Mouse (Mus musculus) cerebellum, postnatal 14 days (tissue): ENCODE results near the gene Ipmk.

Experiments used
- DNase-seq, 2 experiments: peaks; one replicate each; pipeline ENCODE4 v3.0.0; 2021; ENCODE audit warnings: mixed read lengths in 2 of 2

Gene Ipmk

DNA sequence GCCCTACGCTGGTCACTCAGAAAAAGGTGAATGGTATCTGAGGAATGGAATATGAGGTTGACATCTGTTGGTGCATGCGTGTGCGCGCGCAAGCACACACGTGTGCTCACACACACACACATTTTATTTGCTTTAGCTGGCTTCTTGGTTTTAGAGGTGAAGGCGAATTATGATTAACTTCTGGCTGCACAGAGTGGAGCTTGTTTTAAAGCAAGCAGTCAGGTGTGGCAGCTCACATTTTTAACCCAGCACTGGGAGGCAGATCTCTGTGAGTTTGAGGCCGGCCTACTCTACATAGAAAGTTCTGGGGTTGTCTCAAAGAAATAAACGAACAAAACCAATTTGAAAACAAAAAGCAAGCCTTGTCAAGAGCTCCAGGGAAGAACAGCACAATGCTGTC lies 6.3 kb upstream of the Ipmk start:
- DNase-seq = no peak

DNA sequence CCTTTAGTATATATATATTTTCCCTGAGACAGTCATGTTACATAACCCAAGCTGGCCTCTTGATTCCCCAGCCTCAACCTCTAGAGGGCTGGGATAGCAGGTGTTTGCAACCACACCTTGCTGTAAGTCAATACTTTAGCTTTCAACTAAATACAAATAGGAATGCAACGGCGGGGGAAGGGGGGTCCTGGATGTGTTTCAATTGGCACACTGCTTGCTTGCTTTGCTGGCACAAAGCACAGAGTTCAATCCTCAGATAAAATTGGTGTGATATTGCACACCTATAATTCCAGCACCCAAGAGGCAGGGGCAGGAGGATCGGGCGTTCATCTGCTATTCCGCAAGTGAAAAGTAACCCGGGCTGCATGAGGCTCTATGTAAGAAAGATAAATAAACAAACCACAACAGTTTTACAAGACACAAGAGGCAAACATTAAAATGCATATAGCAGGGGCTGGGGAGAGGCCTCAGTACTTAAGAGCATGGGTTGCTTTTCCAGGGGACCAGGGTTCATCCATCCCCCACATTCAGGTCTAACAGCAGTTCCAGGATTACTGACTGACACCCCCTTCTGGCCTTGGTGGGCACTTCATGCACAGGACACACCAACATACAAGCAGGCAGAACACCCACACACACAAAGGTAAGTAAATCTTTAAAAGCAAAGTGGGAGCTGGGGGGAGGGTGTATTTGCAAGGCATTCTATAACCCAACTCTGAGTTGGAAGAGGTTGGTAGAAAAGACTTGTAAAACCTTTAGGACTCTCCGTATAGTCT lies 5.3 kb upstream of the Ipmk start:
- peak in 1 of 2 experiments; percentile 48 for DNase-seq

DNA sequence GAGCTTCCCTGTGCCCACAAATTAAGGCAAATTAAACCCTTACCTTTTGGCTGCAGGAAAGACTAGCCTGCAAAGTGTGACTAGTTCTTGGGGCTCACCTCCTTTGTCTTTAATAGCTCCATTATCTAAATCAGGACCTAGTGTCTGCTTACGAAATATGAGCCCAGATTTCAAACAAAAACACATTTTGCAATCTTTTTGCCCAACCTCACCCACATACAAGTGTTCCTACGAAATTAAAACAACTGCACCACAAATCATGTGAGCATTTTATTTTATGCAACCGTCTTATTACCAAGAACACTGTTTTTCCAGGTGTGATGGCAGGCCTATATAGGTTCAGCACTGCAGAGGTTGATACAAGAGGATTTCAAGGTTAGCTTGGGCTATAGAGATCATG lies 4.4 kb upstream of the Ipmk start:
- DNase-seq = no peak

DNA sequence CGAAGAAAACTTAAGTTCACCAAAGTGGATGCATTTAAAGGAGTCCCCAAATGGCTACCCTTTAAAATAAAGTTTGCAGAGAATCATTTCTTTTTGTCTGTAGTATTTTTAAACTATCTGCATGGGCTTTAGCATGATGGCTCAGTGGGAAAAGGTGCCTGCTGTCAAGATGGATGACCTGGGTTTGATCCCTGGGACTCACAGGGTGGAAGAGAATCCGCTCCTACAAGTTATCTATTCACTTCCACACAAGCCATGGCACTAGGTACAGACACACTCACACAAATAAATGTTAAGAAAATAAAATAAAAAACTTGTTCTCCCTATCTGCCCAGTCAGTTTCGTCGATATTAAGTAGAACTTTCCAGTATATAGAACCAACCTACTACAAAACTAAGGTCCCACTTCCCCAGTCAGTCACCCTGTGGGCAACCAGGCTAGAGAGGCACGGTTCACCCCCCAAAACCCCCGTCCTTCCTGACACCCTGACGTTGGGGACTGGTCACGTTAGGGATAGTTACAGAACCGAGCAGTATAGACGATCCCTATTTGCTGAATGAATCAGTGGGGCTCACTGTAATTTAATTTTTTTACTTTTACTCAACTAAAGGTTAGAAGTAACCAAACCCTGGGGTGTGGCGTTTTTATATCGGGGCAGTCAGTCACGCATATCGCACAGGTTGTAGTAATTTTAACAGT lies 3.8 kb upstream of the Ipmk start:
- no peak for DNase-seq

DNA sequence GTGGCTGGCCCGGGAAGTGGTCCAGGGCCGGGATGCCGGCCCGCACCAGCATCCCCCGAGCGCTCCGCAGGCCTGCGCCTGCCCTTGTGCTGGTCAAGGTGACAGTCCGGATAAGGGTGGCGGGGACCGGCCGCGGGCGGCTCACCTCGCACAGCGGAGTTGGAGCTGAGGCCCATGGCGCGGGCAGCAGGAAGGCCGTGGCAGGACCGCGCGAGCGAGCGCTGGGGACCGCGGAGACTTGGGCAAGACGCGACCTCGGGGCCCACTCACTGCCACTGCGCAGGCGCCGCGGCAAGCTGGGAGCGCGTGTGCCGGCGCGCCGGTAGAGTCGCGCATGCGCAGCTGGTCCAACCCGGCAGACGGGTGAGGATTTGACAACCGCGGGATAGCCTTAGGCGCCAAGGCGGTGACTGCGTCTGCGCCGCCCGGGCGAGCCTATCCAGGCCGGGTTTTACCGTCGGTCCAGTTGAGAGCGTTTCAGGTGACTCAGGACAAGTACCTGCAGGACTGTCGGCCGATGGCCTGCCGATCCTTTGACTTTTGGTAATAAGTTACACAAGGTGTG lies 2.9 kb upstream of the Ipmk start, which contains the start of gene Cisd1:
Gene Cisd1 (minus strand): TSS at position 376 of the 565 bp plus-strand sequence.
- peak; percentile 98 for DNase-seq

DNA sequence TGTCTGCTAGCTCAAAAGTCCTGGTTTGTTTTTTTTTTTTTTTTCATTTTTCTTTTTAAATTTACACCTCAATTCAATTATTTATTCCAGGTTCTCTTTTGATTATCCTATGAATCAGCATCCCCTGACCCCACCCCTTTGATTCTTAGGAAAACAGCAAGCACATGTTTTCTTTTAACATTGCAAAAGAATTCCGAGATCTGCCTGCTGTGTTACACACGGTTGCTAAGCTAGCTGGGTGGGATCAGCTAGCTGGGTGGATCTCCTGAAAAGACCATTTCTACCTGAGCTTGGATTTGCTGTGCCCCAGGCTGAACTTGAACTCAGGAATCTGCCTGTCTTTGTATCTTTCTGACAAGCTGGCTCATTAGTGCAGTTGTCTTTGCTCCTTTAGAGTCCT lies 1.5 kb upstream of the Ipmk start:
- DNase-seq = no peak

DNA sequence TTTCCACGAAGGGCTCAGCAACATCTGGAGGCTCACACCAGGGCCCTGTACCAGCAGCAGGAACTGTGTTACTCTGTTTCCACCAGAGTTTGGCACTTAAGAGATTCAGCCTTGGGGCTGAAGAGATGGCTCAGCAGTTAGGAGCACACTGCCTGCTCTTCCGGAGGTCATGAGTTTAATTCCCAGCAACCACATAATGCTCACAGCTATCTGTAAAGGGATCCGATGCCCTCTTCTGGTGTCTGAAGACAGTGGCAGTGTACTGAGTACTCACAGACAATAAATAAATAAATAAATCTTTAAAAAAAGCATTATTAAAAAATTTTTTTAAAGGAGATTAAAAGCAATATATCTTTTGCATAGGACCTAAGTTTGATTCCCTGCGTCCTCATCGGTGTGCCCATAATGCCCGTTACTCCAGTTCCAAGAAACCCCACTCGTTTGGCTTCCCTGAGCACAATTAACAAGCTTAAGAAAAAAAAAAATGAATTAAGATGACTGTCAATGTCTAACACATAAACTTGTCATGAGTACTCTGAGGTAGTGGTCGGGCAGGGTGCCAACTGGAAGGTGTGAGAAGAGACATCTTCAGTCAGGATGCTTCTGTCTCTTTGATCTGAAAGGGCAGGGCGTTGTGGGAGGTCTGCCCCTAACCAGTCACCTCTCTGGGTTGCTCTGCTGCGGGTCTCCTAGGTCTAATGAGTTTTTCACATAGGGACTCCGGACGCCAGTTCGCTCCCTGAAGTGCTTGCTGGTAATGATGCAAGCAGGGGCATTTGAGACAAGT lies 648 bp upstream of the Ipmk start:
- DNase-seq = peak in 1 of 2 experiments; percentile 87

DNA sequence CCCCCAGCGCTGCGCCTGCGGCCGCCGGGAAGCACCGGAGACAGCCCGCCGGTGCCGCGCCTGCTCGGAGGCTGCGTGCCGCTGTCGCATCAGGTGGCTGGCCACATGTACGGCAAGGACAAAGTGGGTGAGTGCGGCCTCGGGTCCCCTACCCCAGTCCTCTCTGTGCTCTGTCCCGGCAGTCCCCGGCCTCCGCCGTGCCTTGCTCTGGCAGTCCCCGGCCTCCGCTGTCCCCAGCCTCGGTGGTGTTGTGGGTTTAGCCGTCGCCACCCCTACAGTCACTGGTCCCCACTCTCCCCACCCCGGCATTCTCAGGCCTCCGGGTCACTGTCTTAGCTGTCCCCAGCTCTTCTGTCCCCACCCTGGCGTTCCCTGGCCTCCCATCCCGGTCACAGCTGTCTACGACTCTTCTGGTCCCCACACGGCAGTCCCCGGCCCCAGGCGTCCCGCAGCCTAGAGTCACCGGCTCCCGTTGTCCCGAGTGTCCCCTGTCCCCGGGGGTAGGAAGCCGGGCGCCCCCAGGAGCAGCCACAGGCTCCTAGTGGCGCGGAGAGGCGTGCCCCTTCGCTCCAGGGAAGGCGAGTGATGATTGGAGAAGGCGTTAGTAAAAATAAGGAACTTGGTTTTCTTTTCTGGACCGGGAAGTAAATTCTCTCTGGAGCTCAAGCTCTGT lies 537 bp downstream of the Ipmk start:
- DNase-seq = no peak

DNA sequence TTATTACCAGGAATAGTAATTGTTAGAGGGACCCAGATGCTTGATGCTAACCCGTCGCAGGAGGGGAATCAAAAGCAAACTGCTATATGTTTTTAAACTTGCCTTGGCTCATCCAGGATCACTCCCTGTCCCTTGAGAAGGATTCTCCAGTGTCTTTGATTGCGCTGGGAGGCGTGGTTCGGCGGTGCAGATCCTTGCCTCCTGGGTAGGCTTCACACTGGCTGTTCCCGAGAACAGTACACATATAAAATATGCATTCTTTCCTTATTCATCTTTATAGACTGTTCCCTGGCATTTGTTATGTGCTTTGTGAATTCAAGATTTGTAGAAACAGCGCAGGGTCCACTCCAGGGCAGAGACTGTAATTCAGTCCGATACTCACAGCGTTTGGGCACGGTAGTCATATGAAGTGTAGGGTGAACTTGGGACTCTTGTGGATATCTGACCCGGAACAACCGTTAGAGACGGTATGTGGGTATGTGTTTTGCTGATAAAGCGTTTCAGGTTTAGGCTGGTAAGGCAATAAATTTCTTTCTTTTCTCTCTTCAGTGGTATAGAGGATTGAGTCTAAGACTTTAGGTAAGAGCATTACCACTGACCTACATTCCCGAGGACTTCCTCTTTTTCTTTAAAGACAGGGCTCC lies 1.2 kb downstream of the Ipmk start:
- peak in 1 of 2 experiments; percentile 19 for DNase-seq

DNA sequence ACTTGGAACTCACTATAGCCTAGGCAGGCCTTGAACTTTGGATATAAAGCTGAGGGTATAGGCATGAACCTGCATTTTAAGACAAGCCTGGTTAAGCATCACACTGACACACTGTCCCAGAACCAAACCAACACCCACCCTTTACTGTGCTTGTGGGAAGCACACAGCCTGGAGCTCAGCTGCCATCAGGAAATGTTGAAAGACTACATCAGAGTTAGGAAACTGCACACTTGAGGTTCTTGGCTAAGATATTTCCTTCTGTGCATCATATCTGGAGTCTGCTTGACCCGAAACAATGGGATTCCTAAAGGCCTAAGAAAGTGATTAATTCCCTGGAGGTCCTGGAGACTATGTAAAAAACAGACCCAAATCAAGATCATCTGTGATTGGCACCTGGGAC lies 1.7 kb downstream of the Ipmk start:
- no peak for DNase-seq

DNA sequence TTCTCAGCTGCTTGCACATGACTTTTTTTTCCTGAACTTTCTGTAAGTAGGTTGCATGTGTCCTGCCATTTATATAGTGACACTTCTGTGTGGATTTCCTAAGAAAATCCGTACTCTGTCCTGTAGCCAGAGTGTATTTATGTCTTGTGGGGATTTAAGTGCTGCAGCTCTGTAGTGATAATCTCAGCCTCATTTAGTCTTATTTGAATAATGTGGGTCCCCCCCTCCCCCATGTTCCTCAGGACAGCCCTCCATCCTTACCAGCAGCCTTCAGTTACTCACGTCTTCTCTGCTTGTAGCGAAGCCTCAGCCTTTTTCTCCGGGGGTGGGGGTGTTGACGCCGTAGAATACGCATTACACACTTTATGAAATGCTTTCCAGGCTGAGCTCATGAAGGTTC lies 3.7 kb downstream of the Ipmk start:
- DNase-seq = no peak

DNA sequence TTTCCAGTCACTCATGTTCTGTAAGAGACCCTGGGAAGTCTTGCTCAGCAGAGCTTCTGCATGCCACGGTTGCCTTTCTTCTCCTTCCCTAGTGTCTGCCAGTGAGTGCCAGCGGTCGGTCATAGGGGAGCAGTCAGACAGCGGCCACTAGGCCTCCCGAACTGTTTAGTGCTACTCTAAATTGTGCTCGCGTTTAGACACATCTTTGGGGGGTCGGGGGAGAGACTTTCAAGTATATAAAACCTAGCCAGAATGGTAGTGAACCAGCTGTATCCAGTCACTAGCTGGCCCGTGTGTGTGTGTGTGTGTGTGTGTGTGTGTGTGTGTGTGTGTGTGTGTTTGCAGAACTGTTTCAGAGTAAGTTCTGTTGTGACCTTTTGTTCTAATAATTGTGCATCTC lies 6.3 kb downstream of the Ipmk start:
- no peak for DNase-seq

DNA sequence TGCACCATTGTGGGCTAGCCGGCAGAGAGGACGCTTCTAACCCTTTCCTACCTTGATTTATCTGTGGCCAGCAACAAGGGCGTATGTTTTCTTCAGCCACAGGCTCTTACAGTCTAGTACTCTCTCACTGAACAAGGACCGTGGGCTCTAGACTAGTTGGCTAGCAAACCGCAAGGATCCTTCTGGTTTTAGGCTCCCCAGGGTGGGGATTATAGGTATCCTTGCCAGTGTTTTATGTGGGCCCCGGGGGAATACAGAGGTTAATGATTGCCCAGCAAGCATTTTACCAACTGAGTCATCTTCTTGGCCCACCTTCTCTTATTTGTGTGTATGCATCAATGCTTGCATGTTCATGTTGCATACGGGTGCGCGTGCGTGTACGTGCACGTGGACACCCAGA lies 7.4 kb downstream of the Ipmk start:
- no peak for DNase-seq

DNA sequence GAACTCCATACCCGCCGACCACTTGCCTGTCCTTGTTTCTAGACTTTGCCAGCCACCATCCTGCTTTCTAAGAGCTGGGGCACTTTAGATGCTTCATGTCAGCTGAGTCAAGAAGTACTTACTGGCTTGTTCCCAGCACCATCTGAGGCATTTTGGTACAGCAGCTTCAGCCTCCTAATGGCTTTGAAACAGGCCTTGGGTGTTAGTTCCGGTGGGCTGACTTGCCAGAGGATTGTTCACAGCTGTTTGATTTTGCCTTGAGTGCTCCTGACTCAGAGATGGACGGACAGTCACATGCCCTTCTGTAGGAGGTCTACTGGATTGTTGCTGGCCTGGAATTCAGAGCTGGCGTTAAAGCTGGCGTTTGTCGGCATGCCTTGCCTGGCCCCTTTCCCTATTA lies 13.5 kb downstream of the Ipmk start:
- no peak for DNase-seq

DNA sequence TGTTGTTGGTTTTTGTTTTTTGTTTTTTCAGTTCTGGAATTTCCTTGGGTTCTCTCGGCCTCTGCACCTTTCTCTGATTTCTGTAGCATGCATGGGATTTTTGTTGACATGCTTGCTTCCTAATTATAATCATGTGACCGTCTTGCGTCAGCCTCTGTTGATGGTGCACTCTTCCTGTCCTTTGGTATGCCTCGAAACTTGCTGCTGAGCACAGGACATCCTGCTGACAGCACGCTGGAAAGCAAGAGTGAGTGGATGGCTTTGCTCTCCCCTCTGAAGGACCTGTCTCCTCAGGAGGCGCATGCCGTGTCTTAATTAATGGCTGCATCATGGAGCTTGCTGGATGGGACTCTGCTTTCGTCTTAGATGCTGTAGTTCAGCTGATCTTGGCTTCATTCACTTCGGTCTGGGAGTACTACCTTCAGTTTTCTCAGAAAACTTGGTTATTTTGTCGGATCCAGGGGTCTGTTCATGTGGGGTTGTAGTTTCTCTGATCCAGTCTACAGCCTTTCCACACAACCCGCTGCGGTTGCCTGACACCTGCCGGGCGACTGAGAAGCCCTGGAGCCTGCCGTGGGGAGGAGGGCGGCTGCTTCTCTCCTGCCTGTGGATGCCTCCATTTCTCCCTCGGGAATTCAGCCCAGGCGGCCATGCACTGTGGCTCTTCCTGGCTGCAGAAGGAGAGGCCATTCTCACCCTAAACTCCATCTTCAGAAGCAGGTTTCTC lies 14.4 kb downstream of the Ipmk start:
- no peak for DNase-seq

DNA sequence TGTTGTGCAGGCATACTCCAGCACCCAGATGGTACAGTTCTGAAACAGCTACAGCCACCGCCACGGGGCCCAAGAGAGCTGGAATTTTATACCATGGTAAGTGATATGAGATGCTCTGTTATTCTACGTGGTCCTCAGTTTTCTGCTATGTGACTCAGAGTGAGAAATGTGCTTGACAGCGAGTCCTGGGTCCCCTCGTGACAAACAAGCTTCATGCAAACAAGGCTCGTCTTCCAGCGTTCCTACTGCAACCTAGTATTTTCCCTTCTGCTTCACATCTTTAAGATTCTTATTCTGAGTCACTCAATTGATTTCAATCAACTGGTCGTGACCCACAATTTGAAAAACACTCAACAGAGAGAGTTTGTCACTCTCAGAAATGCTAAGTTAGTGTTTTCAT lies 15.9 kb downstream of the Ipmk start:
- DNase-seq = no peak

DNA sequence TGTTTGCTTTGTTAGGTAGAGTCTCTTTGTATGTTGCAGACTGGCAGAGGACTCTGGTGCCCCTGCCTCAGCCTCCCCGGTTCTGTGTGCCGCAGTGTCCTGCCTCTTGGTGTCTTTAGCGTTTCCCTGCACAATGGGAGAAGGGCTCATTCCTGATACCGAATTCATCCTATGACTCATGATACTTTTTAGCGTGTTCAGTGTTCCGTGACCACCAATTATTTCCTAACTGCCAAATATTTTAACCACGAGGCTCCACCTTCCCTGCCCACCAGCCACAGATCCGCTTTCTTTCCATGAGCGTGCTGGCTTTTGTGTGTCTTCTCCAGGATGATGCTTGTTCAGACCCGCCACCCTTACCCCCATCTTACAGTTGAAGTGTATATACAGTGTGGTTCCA lies 16.3 kb downstream of the Ipmk start:
- DNase-seq = no peak

DNA sequence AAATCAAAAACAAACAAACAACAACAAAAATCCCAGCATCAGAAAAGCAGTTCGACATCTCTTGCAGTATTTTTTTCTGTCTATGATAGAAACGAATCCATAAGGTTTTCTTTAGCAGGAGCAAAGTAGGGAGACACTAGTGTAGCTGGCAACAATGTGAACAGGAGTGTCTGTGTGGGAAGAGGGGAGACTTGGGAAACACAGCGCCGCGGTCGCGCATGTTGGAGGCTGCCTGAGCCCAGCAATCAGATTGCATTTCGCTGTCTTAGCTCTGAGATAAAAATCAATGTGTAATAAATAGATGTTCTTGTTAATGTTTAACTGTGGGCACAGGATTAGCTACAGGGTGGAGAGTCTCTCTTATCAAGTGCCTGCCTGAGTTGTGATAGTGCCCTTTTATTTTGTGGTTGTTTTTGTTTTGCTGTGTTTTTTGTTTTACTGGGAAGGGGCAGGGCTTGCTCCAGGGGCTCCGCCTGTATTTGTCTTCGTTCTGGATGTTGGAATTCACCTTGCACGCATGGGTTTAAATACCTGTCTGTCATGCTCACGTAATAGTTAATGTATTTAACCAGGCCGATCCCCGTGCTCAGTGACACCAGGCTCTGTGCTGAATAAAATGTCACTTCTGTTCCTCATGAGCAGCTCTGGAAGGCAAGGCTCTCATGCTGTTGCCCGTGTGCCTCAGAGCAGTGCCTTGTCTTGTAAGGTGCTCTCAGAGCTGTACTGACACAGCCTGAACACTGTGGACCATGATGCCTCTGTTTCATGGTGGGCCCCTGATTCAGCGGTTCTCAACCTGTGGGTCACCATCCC lies 20.8 kb downstream of the Ipmk start:
- DNase-seq = no peak

DNA sequence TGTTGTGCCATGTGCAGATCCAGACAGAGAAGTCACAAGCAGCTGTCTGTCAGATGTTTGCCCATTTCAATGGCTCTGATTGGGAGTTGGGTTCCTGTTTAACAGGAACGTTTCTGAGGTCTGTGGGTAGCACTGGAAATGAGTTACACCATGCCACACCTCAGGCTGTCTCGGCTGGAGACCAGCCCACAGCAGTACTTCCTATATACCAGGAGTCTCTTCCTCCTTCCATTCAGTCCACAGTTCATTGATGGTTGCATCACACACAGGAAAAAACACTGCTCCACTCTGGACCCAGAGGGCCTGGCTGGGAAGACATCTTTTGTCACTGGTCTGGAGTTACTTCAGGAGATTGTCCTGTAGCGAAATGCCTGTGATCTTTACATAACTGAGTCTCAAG lies 21.9 kb downstream of the Ipmk start:
- DNase-seq = no peak

DNA sequence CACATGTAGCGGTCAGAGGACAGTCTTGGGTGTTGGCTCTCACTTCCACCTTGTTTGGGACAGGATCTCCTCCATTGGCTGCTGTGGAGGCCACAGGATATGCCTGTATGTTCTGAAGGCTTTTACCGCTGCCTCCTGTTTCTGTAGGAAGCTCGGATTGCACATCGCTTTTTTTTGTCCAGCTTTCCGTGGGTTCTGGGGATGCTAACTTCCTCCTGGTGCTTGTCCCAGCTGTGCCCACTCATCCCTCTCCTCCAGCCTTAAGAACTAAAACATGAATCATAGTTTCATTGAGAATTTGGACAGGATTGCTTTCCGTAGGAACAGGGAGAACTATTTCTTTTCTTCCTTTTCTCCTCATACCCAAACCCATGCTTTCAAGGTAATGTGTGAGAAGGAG lies 24.3 kb downstream of the Ipmk start:
- no peak for DNase-seq

DNA sequence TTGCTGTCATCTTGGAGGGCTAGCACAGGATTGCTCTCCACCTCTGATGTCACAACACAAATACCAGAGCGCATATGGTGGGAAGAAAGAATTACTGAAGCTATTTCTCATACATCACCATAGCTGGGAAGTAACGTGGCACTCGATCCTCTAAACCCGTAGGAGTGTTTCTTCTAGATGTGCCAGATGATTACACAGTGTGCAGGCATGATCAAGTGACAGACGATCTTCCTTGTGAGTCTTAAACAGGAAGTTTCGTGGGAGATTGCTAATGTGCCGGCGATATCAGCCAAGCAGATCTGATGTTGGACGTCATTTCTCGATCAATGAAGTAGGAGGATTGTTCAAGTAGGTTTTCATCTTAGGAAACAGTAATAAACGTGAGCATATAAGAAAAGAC lies 26.1 kb downstream of the Ipmk start:
- DNase-seq = no peak
